Mouse (Mus musculus) hindlimb bud, embryonic 11.5 days (tissue): ENCODE results near the gene Etnk1.
"Not testable (repeated sequence)": the region's sequence is repeated elsewhere in the genome, so short reads cannot be mapped to it uniquely, and the experiment has no call there.

Source experiments
- DNase-seq: peaks from one replicate; pipeline ENCODE4 v3.0.0-alpha.2; 2012; ENCODE audit warnings: low read depth, low spot score; ENCODE audit errors: extremely low spot score

Gene Etnk1

GRCm38 (mm10) chr6:143149766-143150291 is 17.2 kb upstream of the Etnk1 start:
- no peak for DNase-seq

GRCm38 (mm10) chr6:143151081-143151995 is 15.7 kb upstream of the Etnk1 start:
- not testable (repeated sequence) for DNase-seq

GRCm38 (mm10) chr6:143152321-143152827 is 14.6 kb upstream of the Etnk1 start:
- DNase-seq: no peak

GRCm38 (mm10) chr6:143153160-143153559 is 13.9 kb upstream of the Etnk1 start:
- no peak for DNase-seq

GRCm38 (mm10) chr6:143153751-143154494 is 13.1 kb upstream of the Etnk1 start:
- DNase-seq: no peak

GRCm38 (mm10) chr6:143154885-143155284 is 12.1 kb upstream of the Etnk1 start:
- no peak for DNase-seq

GRCm38 (mm10) chr6:143155996-143156395 is 11.0 kb upstream of the Etnk1 start:
- DNase-seq: no peak

- no peak for DNase-seq
Measured at GRCm38 (mm10) chr6:143156684-143157083, 10.3 kb upstream of the Etnk1 start.

GRCm38 (mm10) chr6:143157401-143157800 is 9.6 kb upstream of the Etnk1 start:
- no peak for DNase-seq

- no peak for DNase-seq
Measured at GRCm38 (mm10) chr6:143160572-143161231, 6.3 kb upstream of the Etnk1 start.

GRCm38 (mm10) chr6:143162161-143162877 is 4.7 kb upstream of the Etnk1 start:
- no peak for DNase-seq

GRCm38 (mm10) chr6:143163956-143164905 is 2.8 kb upstream of the Etnk1 start:
- DNase-seq: no peak

- no peak for DNase-seq
Measured at GRCm38 (mm10) chr6:143164906-143165255, 2.1 kb upstream of the Etnk1 start.

GRCm38 (mm10) chr6:143165404-143166257 is 1.4 kb upstream of the Etnk1 start:
- DNase-seq: no peak

- no peak for DNase-seq
Measured at GRCm38 (mm10) chr6:143167409-143167919, 443 bp downstream of the Etnk1 start.

GRCm38 (mm10) chr6:143167981-143168674 is 1.1 kb downstream of the Etnk1 start:
- no peak for DNase-seq

GRCm38 (mm10) chr6:143169385-143169784 is 2.4 kb downstream of the Etnk1 start:
- no peak for DNase-seq
